Mouse (Mus musculus) T-cell, adult 2 months (primary cell): Measurements from ENCODE around the gene Tctex1d2.
A peak's percentile ranks its signal among the peaks of the same experiment; 100 is the strongest.
"Not testable (repeated sequence)": the region's sequence is repeated elsewhere in the genome, so short reads cannot be mapped to it uniquely, and the experiment has no call there.

Experiments used
- DNase-seq: peaks from one replicate; pipeline ENCODE4 v3.0.0; 2022; ENCODE audit warnings: low spot score

Gene Tctex1d2

GRCm38 (mm10) chr16:32431047-32431591, 11.6 kb downstream of the Tctex1d2 start:
- DNase-seq, result peak; percentile 28

GRCm38 (mm10) chr16:32431926-32432325, 12.4 kb downstream of the Tctex1d2 start:
- DNase-seq, result no peak

GRCm38 (mm10) chr16:32433138-32433537, 13.6 kb downstream of the Tctex1d2 start:
- DNase-seq, result no peak

- peak; percentile 85 for DNase-seq
These were observed 14.6 kb downstream of the Tctex1d2 start for GRCm38 (mm10) chr16:32434066-32434465.

GRCm38 (mm10) chr16:32434691-32435090, 15.2 kb downstream of the Tctex1d2 start:
- DNase-seq, result no peak

- DNase-seq, result no peak
These were observed 17.2 kb downstream of the Tctex1d2 start for GRCm38 (mm10) chr16:32436657-32437056.

- DNase-seq, result no peak
These were observed 17.8 kb downstream of the Tctex1d2 start for GRCm38 (mm10) chr16:32437266-32437665.

GRCm38 (mm10) chr16:32441432-32441831, 21.9 kb downstream of the Tctex1d2 start:
- no peak for DNase-seq

- not testable (repeated sequence) for DNase-seq
These were observed 25.1 kb downstream of the Tctex1d2 start for GRCm38 (mm10) chr16:32444615-32445014.

GRCm38 (mm10) chr16:32445558-32445957, 26.1 kb downstream of the Tctex1d2 start:
- DNase-seq, result no peak

- DNase-seq, result no peak
These were observed 27.1 kb downstream of the Tctex1d2 start for GRCm38 (mm10) chr16:32446563-32447138.

- no peak for DNase-seq
These were observed 30.2 kb downstream of the Tctex1d2 start for GRCm38 (mm10) chr16:32449665-32450064.

- no peak for DNase-seq
These were observed 30.6 kb downstream of the Tctex1d2 start for GRCm38 (mm10) chr16:32450133-32450532.

- DNase-seq, result no peak
These were observed 33.6 kb downstream of the Tctex1d2 start for GRCm38 (mm10) chr16:32453102-32453501.

GRCm38 (mm10) chr16:32454646-32455045, 35.1 kb downstream of the Tctex1d2 start:
- DNase-seq, result no peak

- DNase-seq, result no peak
These were observed 36.6 kb downstream of the Tctex1d2 start for GRCm38 (mm10) chr16:32456086-32456485.

- DNase-seq, result no peak
These were observed 37.3 kb downstream of the Tctex1d2 start for GRCm38 (mm10) chr16:32456761-32457160.

GRCm38 (mm10) chr16:32457589-32458386, 38.3 kb downstream of the Tctex1d2 start:
- DNase-seq, result peak; percentile 20

GRCm38 (mm10) chr16:32460518-32460917, 41.0 kb downstream of the Tctex1d2 start:
- no peak for DNase-seq

- no peak for DNase-seq
These were observed 42.2 kb downstream of the Tctex1d2 start for GRCm38 (mm10) chr16:32461713-32462112.

- DNase-seq, result no peak
These were observed 43.4 kb downstream of the Tctex1d2 start for GRCm38 (mm10) chr16:32462950-32463349.

- no peak for DNase-seq
These were observed 43.9 kb downstream of the Tctex1d2 start for GRCm38 (mm10) chr16:32463426-32463825.

- no peak for DNase-seq
These were observed 45.4 kb downstream of the Tctex1d2 start for GRCm38 (mm10) chr16:32464908-32465307.
